Mouse (Mus musculus) lung, postnatal 36 days (tissue): ENCODE measurements around the gene Slc27a2.

ENCODE experiments used
- DNase-seq: peaks from one replicate; pipeline ENCODE4 v3.0.0; 2022; ENCODE audit warnings: mixed read lengths

The Slc27a2 gene

GRCm38 (mm10) chr2:126555533-126555932 is 3.3 kb downstream of the Slc27a2 start:
- no peak for DNase-seq

- DNase-seq, result no peak
Measured at GRCm38 (mm10) chr2:126560094-126560493, 7.9 kb downstream of the Slc27a2 start.

GRCm38 (mm10) chr2:126563411-126564105 is 11.4 kb downstream of the Slc27a2 start:
- peak; percentile 76 for DNase-seq

- DNase-seq, result no peak
Measured at GRCm38 (mm10) chr2:126572163-126572562, 20.0 kb downstream of the Slc27a2 start.

GRCm38 (mm10) chr2:126572747-126573146 is 20.5 kb downstream of the Slc27a2 start:
- no peak for DNase-seq

- DNase-seq, result no peak
Measured at GRCm38 (mm10) chr2:126575391-126576176, 23.4 kb downstream of the Slc27a2 start.

- DNase-seq, result no peak
Measured at GRCm38 (mm10) chr2:126577362-126577761, 25.2 kb downstream of the Slc27a2 start.

- DNase-seq, result no peak
Measured at GRCm38 (mm10) chr2:126579282-126579681, 27.1 kb downstream of the Slc27a2 start.

GRCm38 (mm10) chr2:126583960-126584359 is 31.8 kb downstream of the Slc27a2 start:
- no peak for DNase-seq

GRCm38 (mm10) chr2:126584621-126585369 is 32.6 kb downstream of the Slc27a2 start:
- DNase-seq, result no peak

GRCm38 (mm10) chr2:126587468-126587867 is 35.3 kb downstream of the Slc27a2 start:
- no peak for DNase-seq

GRCm38 (mm10) chr2:126591304-126591703 is 39.1 kb downstream of the Slc27a2 start:
- no peak for DNase-seq

- peak; percentile 78 for DNase-seq
Measured at GRCm38 (mm10) chr2:126593831-126594610, 41.8 kb downstream of the Slc27a2 start.

GRCm38 (mm10) chr2:126596347-126597072 is 44.3 kb downstream of the Slc27a2 start:
- no peak for DNase-seq

- DNase-seq, result peak; percentile 54
Measured at GRCm38 (mm10) chr2:126597279-126598241, 45.4 kb downstream of the Slc27a2 start.

GRCm38 (mm10) chr2:126598359-126598758 is 46.2 kb downstream of the Slc27a2 start:
- peak; percentile 33 for DNase-seq

GRCm38 (mm10) chr2:126599005-126599404 is 46.8 kb downstream of the Slc27a2 start:
- DNase-seq, result no peak

GRCm38 (mm10) chr2:126600533-126600932 is 48.3 kb downstream of the Slc27a2 start:
- DNase-seq, result peak; percentile 58

- DNase-seq, result no peak
Measured at GRCm38 (mm10) chr2:126601918-126602600, 49.9 kb downstream of the Slc27a2 start.
